ENCODE assay signal across 14 mouse cellular contexts in the genomic region with DNA sequence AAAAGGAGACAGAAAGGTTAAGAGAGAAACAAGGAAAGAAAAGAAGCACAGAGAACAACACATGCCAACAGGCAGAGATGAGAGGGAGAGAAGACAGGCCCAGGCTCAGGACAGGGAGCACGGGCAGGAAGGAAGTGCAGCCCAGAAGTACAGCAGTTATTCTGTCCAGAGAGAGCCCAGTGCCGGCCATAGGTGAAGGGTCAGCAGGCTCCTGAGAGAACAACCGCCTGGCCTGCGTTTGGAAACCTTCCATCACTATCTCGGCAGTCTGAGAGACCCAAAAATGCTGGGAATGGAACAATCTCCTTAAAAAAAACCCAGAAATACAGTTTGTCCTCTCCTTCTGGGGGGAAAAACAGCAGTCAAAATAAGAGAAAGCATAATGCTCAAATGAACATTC.
"Had no signal": no experiment of that assay in that cellular context is flagged by ENCODE, and none has a peak within 500 bp of the region (broad histone marks: within the 10 kb centered on the region; RNA-seq: fewer than 3 reads in every experiment).

No protein-coding gene starts in this region.

- ATAC-seq: inflammation-experienced regulatory T-cells, adult 6 months; intestine, postnatal 0 days; liver, postnatal 0 days; midbrain, embryonic 15.5 days had no signal

- H3K4me1 ChIP-seq: limb, embryonic 12.5 days; lung, embryonic 15.5 days; midbrain, embryonic 15.5 days; neural tube, embryonic 12.5 days had no signal

- H3K27ac ChIP-seq: layer of hippocampus, adult 2 months; limb, embryonic 12.5 days; liver, embryonic 13.5 days; lung, embryonic 15.5 days; midbrain, embryonic 15.5 days; neural tube, embryonic 12.5 days had no signal

- H3K36me3 ChIP-seq: lung, embryonic 15.5 days; midbrain, embryonic 15.5 days; neural tube, embryonic 12.5 days had no signal

- H3K9me3 ChIP-seq: limb, embryonic 12.5 days; liver, embryonic 13.5 days; lung, embryonic 15.5 days; midbrain, embryonic 15.5 days; neural tube, embryonic 12.5 days had no signal

- DNase-seq: retina, postnatal 1 day; right cerebral cortex, postnatal 4 days; spleen, adult 18-20 months; thymus, adult 18-20 months; thymus, postnatal 14 days had no signal

- H3K4me2 ChIP-seq: limb, embryonic 12.5 days; liver, embryonic 13.5 days; lung, embryonic 15.5 days; midbrain, embryonic 15.5 days; neural tube, embryonic 12.5 days had no signal

- H3K4me3 ChIP-seq: layer of hippocampus, adult 2 months; limb, embryonic 12.5 days; liver, embryonic 13.5 days; lung, embryonic 15.5 days; midbrain, embryonic 15.5 days; neural tube, embryonic 12.5 days had no signal

- H3K27me3 ChIP-seq: limb, embryonic 12.5 days; liver, embryonic 13.5 days; lung, embryonic 15.5 days; midbrain, embryonic 15.5 days; neural tube, embryonic 12.5 days had no signal

- H3K9ac ChIP-seq: limb, embryonic 12.5 days; liver, embryonic 13.5 days; liver, postnatal 0 days; lung, embryonic 15.5 days; midbrain, embryonic 15.5 days; neural tube, embryonic 12.5 days had no signal
